17 mouse cellular contexts compared by ENCODE assay signal in the genomic region with DNA sequence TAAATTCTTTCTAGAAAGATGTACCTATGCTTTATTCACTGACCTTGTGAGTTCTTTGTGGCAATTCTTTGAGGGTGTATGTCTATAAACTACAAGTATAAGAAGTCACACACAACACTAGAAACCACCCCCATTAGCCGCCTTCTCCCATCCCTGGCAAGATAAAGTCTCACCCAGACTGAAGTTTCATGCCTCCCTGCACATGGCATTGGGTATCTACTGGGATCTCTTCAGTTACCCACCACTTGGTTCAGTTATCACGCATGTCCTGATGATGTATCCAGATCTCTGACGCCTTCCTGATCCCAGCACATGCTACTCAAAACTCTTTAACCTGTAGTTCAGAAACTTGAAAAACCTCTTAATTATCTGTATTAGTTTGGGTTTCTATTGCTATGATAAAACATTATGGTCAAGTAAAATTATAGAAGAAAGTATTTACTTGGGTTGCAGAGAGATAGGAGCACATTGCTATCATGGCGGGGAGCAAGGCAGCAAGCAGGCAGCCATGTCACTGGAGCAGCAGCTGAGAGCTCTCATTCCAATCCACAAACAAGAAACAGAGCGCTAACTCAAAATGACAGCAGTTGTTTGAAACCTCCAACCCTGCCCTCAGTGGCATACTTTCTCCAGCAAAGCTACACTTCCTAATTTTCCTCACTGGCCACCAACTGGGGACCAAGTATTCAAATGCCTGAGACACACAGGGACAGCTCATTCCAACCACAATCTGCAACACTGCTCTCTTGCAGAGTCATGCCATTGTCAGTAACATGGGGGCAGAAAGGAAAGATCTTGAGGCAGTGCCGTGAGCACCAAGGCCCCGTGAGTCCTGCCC. TPM values are rescaled to one million over a fixed set of nuclear protein-coding genes. Genes with fewer than 3 reads are reported as not detected.
DNase-seq lines count a peak whose midpoint lies in the region; ATAC-seq and TF ChIP-seq lines count a peak whose summit lies in the region.
"Had no signal": no experiment of that assay in that cellular context is flagged by ENCODE, and none has a peak within 500 bp of the region (broad histone marks: within the 10 kb centered on the region; RNA-seq: fewer than 3 reads in every experiment).

No protein-coding gene starts in this region.

- no peak overlapping the region for H3K9ac ChIP-seq in forebrain, embryonic 12.5 days
- no peak overlapping the region for H3K9ac ChIP-seq in forebrain, postnatal 0 days
- H3K9ac ChIP-seq in midbrain, embryonic 12.5 days (replicated peaks) = no peak overlapping the region
- no peak overlapping the region for H3K9ac ChIP-seq in midbrain, embryonic 16.5 days (ENCODE audit: low read depth, low read length)
- H3K9ac ChIP-seq in hindbrain, postnatal 0 days (replicated peaks; ENCODE audit: low read length) = no peak overlapping the region
- H3K9ac ChIP-seq: embryonic facial prominence, embryonic 13.5 days; forebrain, embryonic 15.5 days; limb, embryonic 15.5 days had no signal

- H3K27ac ChIP-seq in forebrain, embryonic 12.5 days = peak overlapping the region; percentile 77; the same call in 1 of the 2 replicates
- no peak overlapping the region for H3K27ac ChIP-seq in forebrain, postnatal 0 days (ENCODE audit: low read depth, low read length)
- peak overlapping the region; percentile 57; the same call in 1 of the 2 replicates for H3K27ac ChIP-seq in midbrain, embryonic 12.5 days (replicated peaks)
- no peak overlapping the region for H3K27ac ChIP-seq in midbrain, embryonic 16.5 days (ENCODE audit: low read length)
- H3K27ac ChIP-seq in hindbrain, postnatal 0 days = peak overlapping the region; percentile 58; the same call in 1 of the 2 replicates
- H3K27ac ChIP-seq: embryonic facial prominence, embryonic 13.5 days; limb, embryonic 15.5 days had no signal

- peaks cover 22% of the 10 kb centered on the region for H3K4me1 ChIP-seq in forebrain, embryonic 12.5 days
- H3K4me1 ChIP-seq in forebrain, postnatal 0 days (ENCODE audit: insufficient read depth) = peaks cover 6% of the 10 kb centered on the region; the same call in 1 of the 2 replicates
- H3K4me1 ChIP-seq in midbrain, embryonic 12.5 days = peaks cover 28% of the 10 kb centered on the region
- peaks cover 13% of the 10 kb centered on the region for H3K4me1 ChIP-seq in midbrain, embryonic 16.5 days (ENCODE audit: control insufficient read depth, insufficient read depth, low read length)
- H3K4me1 ChIP-seq in hindbrain, postnatal 0 days (ENCODE audit: insufficient read depth, low read length) = peaks cover 16% of the 10 kb centered on the region

- H3K27me3 ChIP-seq in forebrain, embryonic 12.5 days = no peaks in the 10 kb centered on the region
- no peaks in the 10 kb centered on the region for H3K27me3 ChIP-seq in forebrain, postnatal 0 days (ENCODE audit: insufficient read depth, low read length)
- H3K27me3 ChIP-seq in midbrain, embryonic 12.5 days = no peaks in the 10 kb centered on the region
- no peaks in the 10 kb centered on the region for H3K27me3 ChIP-seq in midbrain, embryonic 16.5 days (ENCODE audit: control insufficient read depth, insufficient read depth, low read depth, low read length)
- no peaks in the 10 kb centered on the region for H3K27me3 ChIP-seq in hindbrain, postnatal 0 days (ENCODE audit: insufficient read depth, low read length)
- H3K27me3 ChIP-seq in myocyte (ENCODE audit: control insufficient read depth, insufficient read depth, insufficient read length) = no peaks in the 10 kb centered on the region
- H3K27me3 ChIP-seq: embryonic facial prominence, embryonic 13.5 days; forebrain, embryonic 15.5 days; limb, embryonic 15.5 days had no signal

- no peaks in the 10 kb centered on the region for H3K9me3 ChIP-seq in forebrain, embryonic 12.5 days
- no peaks in the 10 kb centered on the region for H3K9me3 ChIP-seq in forebrain, postnatal 0 days (ENCODE audit: low read length)
- H3K9me3 ChIP-seq in midbrain, embryonic 12.5 days = no peaks in the 10 kb centered on the region
- H3K9me3 ChIP-seq in midbrain, embryonic 16.5 days (replicated peaks; ENCODE audit: control insufficient read depth, low read length, poor library complexity, severe bottlenecking) = no peaks in the 10 kb centered on the region
- H3K9me3 ChIP-seq in hindbrain, postnatal 0 days (ENCODE audit: low read length) = no peaks in the 10 kb centered on the region
- H3K9me3 ChIP-seq: embryonic facial prominence, embryonic 13.5 days; forebrain, embryonic 15.5 days; limb, embryonic 15.5 days had no signal

- H3K36me3 ChIP-seq in forebrain, embryonic 12.5 days (replicated peaks) = no peaks in the 10 kb centered on the region
- H3K36me3 ChIP-seq in forebrain, postnatal 0 days (ENCODE audit: insufficient read depth) = no peaks in the 10 kb centered on the region
- no peaks in the 10 kb centered on the region for H3K36me3 ChIP-seq in midbrain, embryonic 12.5 days
- no peaks in the 10 kb centered on the region for H3K36me3 ChIP-seq in midbrain, embryonic 16.5 days (ENCODE audit: control insufficient read depth, insufficient read depth, low read length)
- no peaks in the 10 kb centered on the region for H3K36me3 ChIP-seq in hindbrain, postnatal 0 days (ENCODE audit: insufficient read depth, low read length)
- H3K36me3 ChIP-seq in myocyte (ENCODE audit: control insufficient read depth, insufficient read depth) = no peaks in the 10 kb centered on the region
- H3K36me3 ChIP-seq: embryonic facial prominence, embryonic 13.5 days; forebrain, embryonic 15.5 days; limb, embryonic 15.5 days had no signal

- no peak for TF ChIP-seq POLR2A in myocyte (IDR thresholded peaks at IDR 0.05; ENCODE audit: insufficient read length, low read depth)

- 87% methylated on average over 7 of the region's 7 CpGs for WGBS in forebrain, embryonic 12.5 days
- 83% methylated on average over 7 of the region's 7 CpGs for WGBS in forebrain, postnatal 0 days
- WGBS in midbrain, embryonic 12.5 days = 86% methylated on average over 7 of the region's 7 CpGs
- 83% methylated on average over 7 of the region's 7 CpGs for WGBS in midbrain, embryonic 16.5 days
- 66% methylated on average over 7 of the region's 7 CpGs for WGBS in hindbrain, postnatal 0 days

- ATAC-seq in forebrain, embryonic 12.5 days (ENCODE audit: low FRiP score) = no peak
- ATAC-seq in forebrain, postnatal 0 days = no peak
- no peak for ATAC-seq in midbrain, embryonic 12.5 days (ENCODE audit: low FRiP score, low read depth)
- ATAC-seq in midbrain, embryonic 16.5 days = no peak
- ATAC-seq in hindbrain, postnatal 0 days = no peak
- ATAC-seq: forebrain, embryonic 15.5 days had no signal

- no peak for TF ChIP-seq CTCF in forebrain, postnatal 0 days (IDR thresholded peaks at IDR 0.05; ENCODE audit: low read depth)
- TF ChIP-seq CTCF in hindbrain, postnatal 0 days (IDR thresholded peaks at IDR 0.05; ENCODE audit: low read depth) = no peak

- DNase-seq in forebrain, postnatal 0 days = no peak
- no peak for DNase-seq in hindbrain, postnatal 0 days (ENCODE audit: low spot score)
- DNase-seq in cerebellum, postnatal 25 days = no peak
- DNase-seq in spleen, postnatal 14 days (ENCODE audit: low spot score in 2 of 2) = no peak
- DNase-seq: cerebellum, postnatal 36 days; gastrocnemius, postnatal 10 days; heart, postnatal 4 days; kidney, adult 11 months; kidney, postnatal 4 days; right cerebral cortex, postnatal 4 days had no signal

- H3ac ChIP-seq in myocyte (ENCODE audit: control insufficient read depth, insufficient read length) = no peak overlapping the region

- H3K79me2 ChIP-seq in myocyte (ENCODE audit: control insufficient read depth, insufficient read depth) = peaks cover 7% of the 10 kb centered on the region

- H3K4me2 ChIP-seq in forebrain, embryonic 12.5 days = no peak overlapping the region
- H3K4me2 ChIP-seq in forebrain, postnatal 0 days (ENCODE audit: low read depth) = no peak overlapping the region
- H3K4me2 ChIP-seq in midbrain, embryonic 12.5 days (replicated peaks) = no peak overlapping the region
- H3K4me2 ChIP-seq in midbrain, embryonic 16.5 days (ENCODE audit: low read length) = no peak overlapping the region
- no peak overlapping the region for H3K4me2 ChIP-seq in hindbrain, postnatal 0 days (ENCODE audit: low read depth, low read length)
- peak overlapping the region; percentile 68 for H3K4me2 ChIP-seq in myocyte (ENCODE audit: low read depth)
- H3K4me2 ChIP-seq: embryonic facial prominence, embryonic 13.5 days; forebrain, embryonic 15.5 days; limb, embryonic 15.5 days had no signal

- H3K4me3 ChIP-seq in forebrain, embryonic 12.5 days (replicated peaks) = no peak overlapping the region
- no peak overlapping the region for H3K4me3 ChIP-seq in forebrain, postnatal 0 days (ENCODE audit: low read depth, low read length)
- no peak overlapping the region for H3K4me3 ChIP-seq in midbrain, embryonic 12.5 days
- H3K4me3 ChIP-seq in midbrain, embryonic 16.5 days (ENCODE audit: low read depth, low read length) = no peak overlapping the region
- H3K4me3 ChIP-seq in hindbrain, postnatal 0 days (ENCODE audit: low read length) = no peak overlapping the region
- H3K4me3 ChIP-seq in myocyte = no peak overlapping the region
- H3K4me3 ChIP-seq: embryonic facial prominence, embryonic 13.5 days; forebrain, embryonic 15.5 days; limb, embryonic 15.5 days had no signal

TF ChIP-seq in myocyte, 11 proteins besides CTCF, POLR2A, EP300 and RAD21 (continues in another document):
- TF ChIP-seq MAX (IDR thresholded peaks at IDR 0.05; ENCODE audit: low read depth) = no peak
- no peak for TF ChIP-seq CEBPB (IDR thresholded peaks at IDR 0.05; ENCODE audit: insufficient read depth, poor library complexity, severe bottlenecking)

RNA-seq across cellular contexts. Expression of a gene that starts 3.8 kb away (rescaled TPM):
- 79.0 and 84.5 TPM in 2 replicates for polyA plus RNA-seq in forebrain, embryonic 12.5 days (2016; fragmentation: Nextera tagmentation; extraction: Ambion mirVana)
- 149 and 209 TPM in 2 replicates for total RNA-seq in forebrain, postnatal 0 days (2014; rRNA removed)
- 38.4 and 60.2 TPM in 2 replicates for polyA plus RNA-seq in forebrain, postnatal 0 days (2015; fragmentation: Nextera tagmentation; extraction: Ambion mirVana)
- polyA plus RNA-seq in midbrain, embryonic 12.5 days (2016; fragmentation: Nextera tagmentation; extraction: Ambion mirVana) = 72.3 and 80.5 TPM in 2 replicates
- polyA plus RNA-seq in midbrain, embryonic 16.5 days (2015; fragmentation: Nextera tagmentation; extraction: Ambion mirVana) = 99.8 and 106 TPM in 2 replicates
- total RNA-seq in hindbrain, postnatal 0 days (2014; rRNA removed) = 154 and 169 TPM in 2 replicates
- polyA plus RNA-seq in hindbrain, postnatal 0 days (2015; fragmentation: Nextera tagmentation; extraction: Ambion mirVana) = 55.3 and 57.4 TPM in 2 replicates
- 37.2 TPM for polyA plus RNA-seq in myocyte (2012; fragmentation: generic; extraction: Trizol)

RNA-seq across cellular contexts. Expression of a gene that starts 30.5 kb away (rescaled TPM):
- 1.5 and 2.1 TPM in 2 replicates for polyA plus RNA-seq in forebrain, embryonic 12.5 days (2016; fragmentation: Nextera tagmentation; extraction: Ambion mirVana)
- total RNA-seq in forebrain, postnatal 0 days (2014; rRNA removed) = 26.3 and 27.2 TPM in 2 replicates
- polyA plus RNA-seq in forebrain, postnatal 0 days (2015; fragmentation: Nextera tagmentation; extraction: Ambion mirVana) = 19.9 and 20.9 TPM in 2 replicates
- polyA plus RNA-seq in midbrain, embryonic 12.5 days (2016; fragmentation: Nextera tagmentation; extraction: Ambion mirVana) = 1.3 and 2.4 TPM in 2 replicates
- polyA plus RNA-seq in midbrain, embryonic 16.5 days (2015; fragmentation: Nextera tagmentation; extraction: Ambion mirVana) = 8.7 and 12.8 TPM in 2 replicates
- total RNA-seq in hindbrain, postnatal 0 days (2014; rRNA removed) = 15.2 and 21.2 TPM in 2 replicates
- 22.7 and 24.9 TPM in 2 replicates for polyA plus RNA-seq in hindbrain, postnatal 0 days (2015; fragmentation: Nextera tagmentation; extraction: Ambion mirVana)
- polyA plus RNA-seq in myocyte (2012; fragmentation: generic; extraction: Trizol) = 29.0 TPM

Comparison
In these comparisons a context has a peak if more than half of its experiments do, and no peak if none do; other contexts are left out.
1. H3K27ac ChIP-seq: peak in forebrain, embryonic 12.5 days (single experiment), midbrain, embryonic 12.5 days (single experiment) and hindbrain, postnatal 0 days (single experiment); none in forebrain, postnatal 0 days (single experiment) and midbrain, embryonic 16.5 days (single experiment).